In genomic region chr8:118961877-118962545, GRCm38 (mm10) we compare ENCODE assay signal across 15 mouse cellular contexts.
A peak's percentile ranks its signal among the peaks of the same experiment; 100 is the strongest.
DNase-seq lines count a peak whose midpoint lies in the region; ATAC-seq and TF ChIP-seq lines count a peak whose summit lies in the region.
"Had no signal": no experiment of that assay in that cellular context is flagged by ENCODE, and none has a peak within 500 bp of the region (broad histone marks: within the 10 kb centered on the region; RNA-seq: fewer than 3 reads in every experiment).

No protein-coding gene starts in this region.

- H3K4me3 ChIP-seq in midbrain, postnatal 0 days (ENCODE audit: low read depth, low read length), result no peak overlapping the region
- H3K4me3 ChIP-seq in midbrain, embryonic 14.5 days (replicated peaks; ENCODE audit: low read depth, low read length), result no peak overlapping the region
- H3K4me3 ChIP-seq: midbrain, embryonic 13.5 days had no signal

- no peak overlapping the region for H3K27ac ChIP-seq in midbrain, postnatal 0 days (ENCODE audit: low read depth, low read length)
- no peak overlapping the region for H3K27ac ChIP-seq in midbrain, embryonic 14.5 days (replicated peaks; ENCODE audit: low read depth, low read length)
- H3K27ac ChIP-seq: midbrain, embryonic 13.5 days had no signal

- H3K27me3 ChIP-seq in midbrain, postnatal 0 days (ENCODE audit: insufficient read depth, low read length), result no peaks in the 10 kb centered on the region
- H3K27me3 ChIP-seq in midbrain, embryonic 14.5 days (ENCODE audit: control insufficient read depth, insufficient read depth, low read length), result no peaks in the 10 kb centered on the region
- H3K27me3 ChIP-seq: midbrain, embryonic 13.5 days; Patski had no signal

- intact Hi-C loops in gastrocnemius, postnatal 14 days (cut with DNase I; ENCODE audit: low total_unique reads), result no loop called here
- intact Hi-C loops in gastrocnemius, postnatal 36 days (cut with DNase I), result no loop called here

- ATAC-seq in midbrain, postnatal 0 days (ENCODE audit: low FRiP score), result no peak
- no peak for ATAC-seq in midbrain, embryonic 14.5 days (ENCODE audit: low FRiP score, low TSS enrichment)
- ATAC-seq: CD4-positive, CD25-positive, alpha-beta regulatory T cell, adult 4 months; midbrain, embryonic 13.5 days; Patski had no signal

- H3K4me1 ChIP-seq in midbrain, postnatal 0 days (ENCODE audit: insufficient read depth, low read length), result no peaks in the 10 kb centered on the region
- H3K4me1 ChIP-seq in midbrain, embryonic 14.5 days (ENCODE audit: control insufficient read depth, insufficient read depth, low read length), result no peaks in the 10 kb centered on the region

- no peaks in the 10 kb centered on the region for H3K9me3 ChIP-seq in midbrain, postnatal 0 days (ENCODE audit: low read length)
- no peaks in the 10 kb centered on the region for H3K9me3 ChIP-seq in midbrain, embryonic 14.5 days (ENCODE audit: control insufficient read depth, low read length)
- H3K9me3 ChIP-seq: midbrain, embryonic 13.5 days had no signal

- no peaks in the 10 kb centered on the region for H3K36me3 ChIP-seq in midbrain, postnatal 0 days (ENCODE audit: insufficient read depth, low read length)
- H3K36me3 ChIP-seq in midbrain, embryonic 14.5 days (ENCODE audit: control insufficient read depth, insufficient read depth, low read length), result no peaks in the 10 kb centered on the region
- H3K36me3 ChIP-seq: midbrain, embryonic 13.5 days had no signal

- DNase-seq in gastrocnemius, postnatal 14 days, result peak; percentile 22
- DNase-seq in gastrocnemius, postnatal 36 days, result no peak
- DNase-seq in midbrain, postnatal 0 days (ENCODE audit: low spot score), result peak; percentile 89
- no peak for DNase-seq in midbrain, embryonic 14.5 days
- DNase-seq in cerebellum, adult 9-11 months, result peak; percentile 88
- DNase-seq in lung, postnatal 36 days, result peak; percentile 61
- DNase-seq in spleen, adult 12 weeks (ENCODE audit: low spot score), result no peak
- DNase-seq in testis, postnatal 10 days (ENCODE audit: low spot score), result no peak
- DNase-seq: kidney, adult 8-10 months; layer of hippocampus, postnatal 36 days; thymus, adult 18-20 months had no signal

- 84% methylated on average over 15 of the region's 15 CpGs for WGBS in midbrain, postnatal 0 days
- 88% methylated on average over 15 of the region's 15 CpGs for WGBS in midbrain, embryonic 14.5 days

- H3K9ac ChIP-seq in midbrain, postnatal 0 days (replicated peaks; ENCODE audit: low read length, poor library complexity, severe bottlenecking), result no peak overlapping the region
- H3K9ac ChIP-seq in midbrain, embryonic 14.5 days (replicated peaks; ENCODE audit: low read length), result no peak overlapping the region
- H3K9ac ChIP-seq: midbrain, embryonic 13.5 days had no signal

- TF ChIP-seq CTCF in midbrain, postnatal 0 days (IDR thresholded peaks at IDR 0.05), result no peak

- H3K4me2 ChIP-seq in midbrain, postnatal 0 days (ENCODE audit: low read depth, low read length, poor library complexity, severe bottlenecking), result no peak overlapping the region
- H3K4me2 ChIP-seq in midbrain, embryonic 14.5 days (ENCODE audit: low read length), result no peak overlapping the region
- H3K4me2 ChIP-seq: liver, embryonic 11.5 days; midbrain, embryonic 13.5 days had no signal

Comparison
In these comparisons a context has a peak if more than half of its experiments do, and no peak if none do; other contexts are left out.
1. DNase-seq: peak in gastrocnemius, postnatal 14 days (single experiment), midbrain, postnatal 0 days (single experiment), cerebellum, adult 9-11 months (single experiment) and lung, postnatal 36 days (single experiment); none in gastrocnemius, postnatal 36 days (0 of 2), midbrain, embryonic 14.5 days (single experiment), spleen, adult 12 weeks (single experiment) and testis, postnatal 10 days (single experiment).